Mouse (Mus musculus): ENCODE results near the gene Gm7544. TPM values are rescaled to one million over a fixed set of nuclear protein-coding genes. Genes with fewer than 3 reads are reported as not detected.

Gm7544 gene
- polyA plus RNA-seq, 1 experiment from 2014 or later, result not detected

- peaks cover 7% of the 10 kb centered on the region; the same call in 1 of the 2 replicates for H3K36me3 ChIP-seq (replicated peaks)
- no peak overlapping the region for H3K9ac ChIP-seq
- no peaks in the 10 kb centered on the region for H3K4me1 ChIP-seq
- H3K27me3 ChIP-seq (replicated peaks), result no peaks in the 10 kb centered on the region
- 32% methylated on average over 3 of the region's 3 CpGs for WGBS
- no peaks in the 10 kb centered on the region for H3K9me3 ChIP-seq
- H3K27ac ChIP-seq, result no peak overlapping the region
- H3K4me3 ChIP-seq, result no peak overlapping the region
- H3K4me2 ChIP-seq, result no peak overlapping the region
- ATAC-seq (replicated peaks), result no peak
Measured at GRCm38 (mm10) chr1:82905886-82906285, 49.9 kb downstream of the Gm7544 start.

Other genes starting within 250 kb of the Gm7544 start
- 394 and 397 TPM in 2 replicates for gene Mff, start 231.1 kb downstream of the Gm7544 start, polyA plus RNA-seq (2015; fragmentation: Nextera tagmentation; extraction: Ambion mirVana)
- gene Tm4sf20, start 187.6 kb downstream of the Gm7544 start, polyA plus RNA-seq (2015; fragmentation: Nextera tagmentation; extraction: Ambion mirVana), result 0.27 TPM in 1 of 2 replicates, not detected in the other
- gene Gm47791, start 184.8 kb downstream of the Gm7544 start, polyA plus RNA-seq (2015; fragmentation: Nextera tagmentation; extraction: Ambion mirVana), result not detected in 2 replicates
- 25.2 and 28.3 TPM in 2 replicates for gene Agfg1, start 116.5 kb downstream of the Gm7544 start, polyA plus RNA-seq (2015; fragmentation: Nextera tagmentation; extraction: Ambion mirVana)
- 0.43 TPM in 1 of 2 replicates, not detected in the other for gene A030005L19Rik, start 42.7 kb downstream of the Gm7544 start, polyA plus RNA-seq (2015; fragmentation: Nextera tagmentation; extraction: Ambion mirVana)
- gene A030014E15Rik, start 31.1 kb downstream of the Gm7544 start, polyA plus RNA-seq (2015; fragmentation: Nextera tagmentation; extraction: Ambion mirVana), result not detected in 2 replicates
- not detected in 2 replicates for gene Gm6217, start 24.6 kb downstream of the Gm7544 start, polyA plus RNA-seq (2015; fragmentation: Nextera tagmentation; extraction: Ambion mirVana)
- not detected in 2 replicates for gene A030003K21Rik, start 12.6 kb downstream of the Gm7544 start, polyA plus RNA-seq (2015; fragmentation: Nextera tagmentation; extraction: Ambion mirVana)
- gene Gm47955, start 4.3 kb upstream of the Gm7544 start, polyA plus RNA-seq (2015; fragmentation: Nextera tagmentation; extraction: Ambion mirVana), result not detected in 2 replicates
- not detected in 2 replicates for gene Gm47959, start 44.5 kb upstream of the Gm7544 start, polyA plus RNA-seq (2015; fragmentation: Nextera tagmentation; extraction: Ambion mirVana)
- gene Slc19a3, start 82.4 kb upstream of the Gm7544 start, polyA plus RNA-seq (2015; fragmentation: Nextera tagmentation; extraction: Ambion mirVana), result 0.87 and 0.94 TPM in 2 replicates
- gene Krtap28-10, start 86.5 kb upstream of the Gm7544 start, polyA plus RNA-seq (2015; fragmentation: Nextera tagmentation; extraction: Ambion mirVana), result not detected in 2 replicates
- not detected in 2 replicates for gene Gm47969, start 88.9 kb upstream of the Gm7544 start, polyA plus RNA-seq (2015; fragmentation: Nextera tagmentation; extraction: Ambion mirVana)
- gene A030005K14Rik, start 103.4 kb upstream of the Gm7544 start, polyA plus RNA-seq (2015; fragmentation: Nextera tagmentation; extraction: Ambion mirVana), result not detected in 2 replicates
- gene Krtap28-13, start 104.9 kb upstream of the Gm7544 start, polyA plus RNA-seq (2015; fragmentation: Nextera tagmentation; extraction: Ambion mirVana), result not detected in 2 replicates
- not detected in 2 replicates for gene Ccl20, start 160.8 kb upstream of the Gm7544 start, polyA plus RNA-seq (2015; fragmentation: Nextera tagmentation; extraction: Ambion mirVana)
- gene Daw1, start 203.7 kb upstream of the Gm7544 start, polyA plus RNA-seq (2015; fragmentation: Nextera tagmentation; extraction: Ambion mirVana), result 1.2 and 1.9 TPM in 2 replicates